Mouse (Mus musculus): Measurements from ENCODE around the gene Alox12b.

Gene Alox12b

GRCm38 (mm10) chr11:69156800-69157199 lies at the start of gene Alox12b:
Alox12b (plus strand) TSS chr11:69156989.
- no peak for DNase-seq (ENCODE audit: low spot score in 2 of 2)

GRCm38 (mm10) chr11:69107676-69108075 lies 49.1 kb upstream of the Alox12b start:
- no peak for DNase-seq (ENCODE audit: low spot score in 2 of 2)

GRCm38 (mm10) chr11:69108223-69108622 lies 48.6 kb upstream of the Alox12b start:
- DNase-seq (ENCODE audit: low spot score in 2 of 2) = no peak

GRCm38 (mm10) chr11:69109032-69109900 lies 47.5 kb upstream of the Alox12b start:
- no peak for DNase-seq (ENCODE audit: low spot score in 2 of 2)

GRCm38 (mm10) chr11:69110319-69111046 lies 46.3 kb upstream of the Alox12b start:
- peak; percentile 92 to 94 for DNase-seq (ENCODE audit: low spot score in 2 of 2)

- DNase-seq (ENCODE audit: low spot score in 2 of 2) = no peak
Observed at GRCm38 (mm10) chr11:69111051-69111810, 45.6 kb upstream of the Alox12b start.

- DNase-seq (ENCODE audit: low spot score in 2 of 2) = no peak
Observed at GRCm38 (mm10) chr11:69111865-69112264, 44.9 kb upstream of the Alox12b start.

GRCm38 (mm10) chr11:69114018-69114417 lies 42.8 kb upstream of the Alox12b start:
- DNase-seq (ENCODE audit: low spot score in 2 of 2) = no peak

- no peak for DNase-seq (ENCODE audit: low spot score in 2 of 2)
Observed at GRCm38 (mm10) chr11:69114621-69115020, 42.2 kb upstream of the Alox12b start.

- DNase-seq (ENCODE audit: low spot score in 2 of 2) = no peak
Observed at GRCm38 (mm10) chr11:69116843-69117242, 39.9 kb upstream of the Alox12b start.

- peak; percentile 71 to 77 for DNase-seq (ENCODE audit: low spot score in 2 of 2)
Observed at GRCm38 (mm10) chr11:69117737-69118695, 38.8 kb upstream of the Alox12b start.

GRCm38 (mm10) chr11:69118765-69119164 lies 38.0 kb upstream of the Alox12b start:
- peak; percentile 87 to 94 for DNase-seq (ENCODE audit: low spot score in 2 of 2)

GRCm38 (mm10) chr11:69119446-69120155 lies 37.2 kb upstream of the Alox12b start:
- DNase-seq (ENCODE audit: low spot score in 2 of 2) = no peak

GRCm38 (mm10) chr11:69120221-69121000 lies 36.4 kb upstream of the Alox12b start, which contains the start of gene Hes7:
Hes7 (plus strand) TSS chr11:69120404.
- peak in 1 of 2 experiments; percentile 32 for DNase-seq (ENCODE audit: low spot score in 2 of 2)

- peak in 1 of 2 experiments; percentile 46 for DNase-seq (ENCODE audit: low spot score in 2 of 2)
Observed at GRCm38 (mm10) chr11:69121001-69121740, 35.6 kb upstream of the Alox12b start.

GRCm38 (mm10) chr11:69121741-69122335 lies 35.0 kb upstream of the Alox12b start:
- DNase-seq (ENCODE audit: low spot score in 2 of 2) = peak in 1 of 2 experiments; percentile 46

GRCm38 (mm10) chr11:69122336-69122951 lies 34.3 kb upstream of the Alox12b start, which contains the start of gene 9130213A22Rik:
9130213A22Rik (minus strand) TSS chr11:69122589.
- DNase-seq (ENCODE audit: low spot score in 2 of 2) = peak; percentile 74 to 81
